ENCODE assay signal across 9 mouse cellular contexts in the genomic region with DNA sequence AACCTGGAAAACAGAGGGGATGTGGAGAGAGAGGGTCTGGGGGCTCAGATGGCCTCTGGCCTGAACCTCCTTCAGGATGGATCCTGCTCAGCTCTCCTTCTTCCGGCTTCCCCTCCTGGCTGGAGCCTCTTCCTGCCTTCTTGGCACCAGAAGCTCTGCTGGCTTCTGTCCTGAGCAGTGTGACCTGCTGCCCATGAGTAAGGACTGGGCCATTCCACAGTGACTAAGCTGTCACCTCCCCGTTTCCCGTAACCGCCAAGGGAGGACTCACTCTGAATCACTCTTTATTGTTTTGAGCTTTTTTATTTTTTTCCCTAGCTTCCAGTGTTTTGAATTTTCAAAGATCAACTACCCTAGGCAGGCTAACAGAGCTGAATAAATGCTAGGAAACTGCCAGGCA.
DNase-seq lines count a peak whose midpoint lies in the region; ATAC-seq lines count a peak whose summit lies in the region.
"Had no signal": no experiment of that assay in that cellular context is flagged by ENCODE, and none has a peak within 500 bp of the region (broad histone marks: within the 10 kb centered on the region; RNA-seq: fewer than 3 reads in every experiment).

No protein-coding gene starts in this region.

- intact Hi-C loops in gastrocnemius, postnatal 36 days (cut with DNase I), result no loop called here
- intact Hi-C loops in heart, postnatal 14 days (cut with DNase I), result no loop called here

- ATAC-seq in megakaryocyte, adult 5-6 weeks (ENCODE audit: poor library complexity, severe bottlenecking), result no peak

- peak; percentile 16 for DNase-seq in gastrocnemius, adult 18-20 months (ENCODE audit: low spot score)
- DNase-seq in gastrocnemius, postnatal 36 days, result no peak
- peak; percentile 76 for DNase-seq in NIH3T3 (ENCODE audit: low read depth)
- peak; percentile 57 for DNase-seq in cerebellum, adult 9-10 months
- DNase-seq in heart, postnatal 14 days, result peak; percentile 55 to 77
- DNase-seq in frontal cortex, postnatal 36 days (ENCODE audit: low spot score in 2 of 2), result no peak
- DNase-seq in layer of hippocampus, postnatal 14 days (ENCODE audit: low spot score in 2 of 2), result no peak
- DNase-seq: B cell, adult 2 months had no signal

Comparison
In these comparisons a context has a peak if more than half of its experiments do, and no peak if none do; other contexts are left out.
1. DNase-seq: peak in gastrocnemius, adult 18-20 months (single experiment), NIH3T3 (single experiment), cerebellum, adult 9-10 months (single experiment) and heart, postnatal 14 days (2 of 2); none in gastrocnemius, postnatal 36 days (0 of 2), frontal cortex, postnatal 36 days (0 of 2) and layer of hippocampus, postnatal 14 days (0 of 2).